ENCODE assay signal across 1 mouse cellular context in genomic region chr3:104788561-104789311, GRCm38 (mm10).
A peak's percentile ranks its signal among the peaks of the same experiment; 100 is the strongest.
TF ChIP-seq lines count a peak whose summit lies in the region.

No protein-coding gene starts in this region.

TF ChIP-seq in myocyte, 11 proteins besides CTCF, POLR2A, EP300 and RAD21 (continued from another document):
- TF ChIP-seq POLR2AphosphoS2 (IDR thresholded peaks at IDR 0.05; ENCODE audit: insufficient read length, low read depth): peak; percentile 86
- no peak for TF ChIP-seq USF1 (IDR thresholded peaks at IDR 0.05; ENCODE audit: low read depth)
- TF ChIP-seq REST (IDR thresholded peaks at IDR 0.05; ENCODE audit: insufficient read depth, insufficient read length): no peak
- TF ChIP-seq TCF3 (IDR thresholded peaks at IDR 0.05; ENCODE audit: insufficient read length, low read depth): no peak
- TF ChIP-seq MAX (IDR thresholded peaks at IDR 0.05; ENCODE audit: low read depth): no peak
- TF ChIP-seq MYOD1 (IDR thresholded peaks at IDR 0.05; ENCODE audit: control insufficient read depth in 1 of 3, insufficient read length in 2 of 3, low read depth in 2 of 3): no peak
- TF ChIP-seq CEBPB (IDR thresholded peaks at IDR 0.05; ENCODE audit: insufficient read depth, poor library complexity, severe bottlenecking): no peak
- TF ChIP-seq E2F4 (IDR thresholded peaks at IDR 0.05; ENCODE audit: insufficient read depth): no peak
